Mouse (Mus musculus) hindbrain, postnatal 0 days (tissue): ENCODE results near the gene 4931429L15Rik. TPM values are rescaled to one million over a fixed set of nuclear protein-coding genes. Genes with fewer than 3 reads are reported as not detected.

Experiments
- ATAC-seq: fragments of 200-750 bp; cut with Nextera tagmentation; 2 replicates; pipeline ENCODE4 v1.8.0; 2017; ENCODE audit warnings: mild to moderate bottlenecking, moderate TSS enrichment, moderate library complexity
- DNase-seq: peaks from one replicate; pipeline ENCODE4 v3.0.0-alpha.2; 2015; ENCODE audit warnings: low spot score
- H3K27ac ChIP-seq: fragments of 300-500 bp; sonication (generic); 2 replicates; pipeline ENCODE4 v1.5.1; 2014; ENCODE audit warnings: mild to moderate bottlenecking
- H3K27me3 ChIP-seq: fragments of 300-500 bp; sonication (generic); 2 replicates; pipeline ENCODE4 v1.6.1; 2014; ENCODE audit warnings: low read length, mixed read lengths; ENCODE audit not compliant: insufficient read depth
- H3K36me3 ChIP-seq: fragments of 300-500 bp; sonication (generic); 2 replicates; pipeline ENCODE4 v1.6.1; 2014; ENCODE audit warnings: low read length, mixed read lengths; ENCODE audit not compliant: insufficient read depth
- H3K4me1 ChIP-seq: fragments of 300-500 bp; sonication (generic); 2 replicates; pipeline ENCODE4 v1.6.1; 2014; ENCODE audit warnings: antibody characterized with exemption, low read length, mixed read lengths; ENCODE audit not compliant: insufficient read depth
- H3K4me2 ChIP-seq: fragments of 300-500 bp; sonication (generic); 2 replicates; pipeline ENCODE4 v1.6.1; 2014; ENCODE audit warnings: low read depth, mild to moderate bottlenecking, low read length, moderate library complexity, mixed read lengths
- H3K4me3 ChIP-seq: fragments of 300-500 bp; sonication (generic); 2 replicates; pipeline ENCODE4 v1.5.1; 2014; ENCODE audit warnings: low read length
- H3K9ac ChIP-seq: fragments of 300-500 bp; sonication (generic); replicated peaks from 2 replicates; pipeline ENCODE4 v1.6.1; 2014; ENCODE audit warnings: mild to moderate bottlenecking, low read length, moderate library complexity, mixed read lengths
- H3K9me3 ChIP-seq: fragments of 300-500 bp; sonication (generic); 2 replicates; pipeline ENCODE4 v1.6.1; 2016; ENCODE audit warnings: low read length, mixed read lengths
- CTCF ChIP-seq: IDR thresholded peaks from 2 replicates; pipeline ENCODE4 v1.5.1; 2016; ENCODE audit warnings: antibody characterized with exemption, control low read depth, low read depth
- WGBS: fragments of 180-500 bp; shearing (Covaris S2); extraction: QIAGEN DNeasy Blood & Tissue Kit; methylation state at CpG from one replicate; pipeline ENCODE4 v1.1.7; 2014; 5-methylcytosine and 5-hydroxymethylcytosine counted together
- polyA plus RNA-seq: library from polyadenylated mRNA; unstranded; fragments of >200 nt; fragmentation: Nextera tagmentation; extraction: Ambion mirVana; gene quantifications from 2 replicates; pipeline ENCODE4 v1.2.1, GENCODE M21; 2015
- total RNA-seq: library from RNA; depleted of rRNA; stranded (reverse); fragments of >200 nt; gene quantifications from 2 replicates; pipeline ENCODE4 v1.2.3, GENCODE M21; 2014; rRNA removed

The 4931429L15Rik gene
- total and polyA plus RNA-seq, 2 experiments from 2014 or later: not detected

DNA sequence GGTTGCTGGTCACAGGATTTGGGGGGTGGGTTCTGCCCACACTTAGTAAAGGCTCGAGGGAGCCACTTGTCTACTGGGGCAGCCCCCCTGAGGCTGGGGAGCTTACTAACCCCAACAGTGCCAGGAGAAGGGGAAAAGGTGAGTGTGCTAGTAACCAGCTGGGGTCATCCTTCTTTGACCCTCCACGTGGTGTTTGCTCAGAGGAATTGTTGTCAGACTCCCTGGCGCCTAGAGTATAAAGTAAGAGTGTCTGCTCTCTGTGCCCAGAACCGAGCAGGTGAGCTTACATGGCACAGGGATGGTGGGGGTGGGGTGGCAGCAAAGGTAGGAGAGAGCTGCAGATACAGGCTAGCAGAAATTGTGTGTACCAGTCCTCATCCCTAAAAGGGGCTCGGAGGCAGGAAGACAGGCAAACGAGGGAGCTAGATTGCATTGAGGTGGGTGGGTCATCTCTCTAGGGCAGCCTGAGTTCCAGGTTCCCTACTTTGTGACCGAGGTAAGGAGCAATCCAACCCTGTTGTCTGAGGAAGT, 51.4 kb downstream of the 4931429L15Rik start, which contains the start of gene Apoa5:
TSS of gene Apoa5 (plus strand) at position 291 of the 531 bp plus-strand sequence.
- Histone ChIP-seq H3K9ac (no peak within 1 kb of the TSS), H3K27me3 (no peaks in the 10 kb centered on the region; the same call in 1 of the 2 replicates), H3K9me3 (no peaks in the 10 kb centered on the region), H3K27ac (no peak within 1 kb of the TSS), H3K4me2 (no peak within 1 kb of the TSS), H3K4me1 (no peaks in the 10 kb centered on the region), H3K36me3 (no peaks in the 10 kb centered on the region), H3K4me3 (no peak within 1 kb of the TSS)
- TF ChIP-seq CTCF: no peak
- WGBS: 57% methylated on average over 7 of the region's 7 CpGs
- DNase-seq: no peak
- ATAC-seq: no peak

DNA sequence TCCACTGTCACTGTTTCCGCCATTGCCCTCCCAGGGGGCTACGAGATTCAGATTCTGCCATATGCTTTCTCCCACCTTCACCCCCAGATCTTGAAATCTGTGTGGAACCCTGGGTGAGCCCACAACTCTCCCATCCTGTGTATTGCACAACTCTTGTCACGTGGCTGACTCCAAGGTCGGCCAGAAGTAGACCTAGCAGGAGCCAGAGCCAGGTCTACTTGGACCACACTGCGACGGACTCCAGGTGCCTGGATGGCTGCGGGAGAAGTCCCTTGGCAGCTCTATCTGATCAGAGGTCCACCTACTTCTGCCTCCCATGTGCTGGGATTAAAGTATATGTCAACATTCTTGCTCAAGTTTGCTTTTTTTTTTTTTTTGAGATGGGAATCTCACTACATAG, 58.7 kb downstream of the 4931429L15Rik start:
- Histone ChIP-seq H3K4me3 (no peak overlapping the region), H3K4me2 (no peak overlapping the region), H3K27ac (no peak overlapping the region), H3K36me3 (no peaks in the 10 kb centered on the region), H3K9me3 (no peaks in the 10 kb centered on the region), H3K27me3 (no peaks in the 10 kb centered on the region), H3K9ac (no peak overlapping the region), H3K4me1 (no peaks in the 10 kb centered on the region)
- TF ChIP-seq CTCF: no peak
- DNase-seq (no peak), ATAC-seq (no peak)
- WGBS: 88% methylated on average over 7 of the region's 7 CpGs

GRCm38 (mm10) chr9:46259111-46259510, 60.7 kb downstream of the 4931429L15Rik start:
- Histone ChIP-seq H3K9me3 (no peaks in the 10 kb centered on the region), H3K4me3 (no peak overlapping the region), H3K36me3 (no peaks in the 10 kb centered on the region), H3K9ac (no peak overlapping the region), H3K4me1 (no peaks in the 10 kb centered on the region), H3K27me3 (no peaks in the 10 kb centered on the region), H3K4me2 (no peak overlapping the region), H3K27ac (no peak overlapping the region)
- 92% methylated on average over 6 of the region's 6 CpGs for WGBS
- DNase-seq (no peak), ATAC-seq (no peak)
- TF ChIP-seq CTCF: no peak

DNA sequence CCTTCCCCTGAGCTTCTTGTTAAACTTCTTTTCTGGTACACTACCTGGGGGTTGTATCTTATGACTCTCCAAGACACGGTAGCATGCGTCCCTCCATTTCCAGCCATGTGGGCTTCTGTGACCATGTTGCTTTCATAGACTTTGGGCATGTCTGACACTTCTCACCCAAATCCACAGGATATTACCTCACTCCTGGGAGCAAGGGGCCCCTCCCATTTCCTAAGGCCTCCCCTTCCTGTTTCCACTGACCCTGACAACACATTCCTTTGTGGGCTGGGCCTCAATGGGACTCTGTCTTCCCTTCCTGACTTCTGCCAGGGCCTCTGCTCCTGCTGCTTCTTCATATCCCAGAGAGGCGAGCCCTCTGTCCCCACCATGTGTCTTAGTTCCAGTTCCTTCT, 62.2 kb downstream of the 4931429L15Rik start:
- DNase-seq: no peak
- Histone ChIP-seq H3K9ac (no peak overlapping the region), H3K36me3 (no peaks in the 10 kb centered on the region), H3K9me3 (no peaks in the 10 kb centered on the region), H3K4me2 (no peak overlapping the region), H3K4me1 (no peaks in the 10 kb centered on the region), H3K27ac (no peak overlapping the region), H3K27me3 (no peaks in the 10 kb centered on the region), H3K4me3 (no peak overlapping the region)
- 86% methylated on average over 3 of the region's 3 CpGs for WGBS
- TF ChIP-seq CTCF: no peak
- ATAC-seq: no peak

DNA sequence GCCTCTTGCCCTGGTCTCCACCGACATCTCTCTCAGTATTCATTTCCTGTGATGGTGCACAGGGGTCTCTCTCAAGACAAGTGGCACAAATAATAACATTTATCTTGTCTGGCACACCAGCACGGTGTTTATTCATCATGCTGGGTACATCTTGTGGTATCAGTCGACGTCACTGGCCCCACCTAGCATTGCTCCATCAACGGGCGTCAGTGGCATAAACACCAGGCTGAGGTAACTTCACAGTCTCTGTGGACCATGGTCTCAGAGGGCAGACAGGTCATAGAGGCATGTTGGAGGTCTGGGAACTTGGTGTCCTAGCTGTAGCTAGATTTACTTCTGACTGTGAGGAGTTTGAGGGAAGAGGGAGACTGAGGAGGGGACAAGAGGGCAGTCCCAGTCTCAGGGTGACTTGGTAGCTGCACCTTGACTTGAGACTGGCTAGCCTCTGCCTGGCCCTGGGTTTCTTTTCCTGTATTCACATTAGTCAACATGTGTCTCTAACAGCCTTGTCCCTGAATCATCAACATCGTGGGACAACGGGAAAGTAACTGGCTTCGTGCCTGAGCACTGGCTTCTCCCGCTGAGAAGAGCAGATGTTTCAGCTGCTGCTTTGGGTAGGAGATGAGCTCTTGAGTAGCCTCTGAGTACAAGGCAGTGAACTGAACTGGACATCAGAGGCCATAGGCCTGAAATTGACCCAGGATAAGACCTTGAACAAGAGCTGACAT, 63.0 kb downstream of the 4931429L15Rik start:
- Histone ChIP-seq H3K4me2 (no peak overlapping the region), H3K27me3 (no peaks in the 10 kb centered on the region), H3K9me3 (no peaks in the 10 kb centered on the region), H3K4me3 (no peak overlapping the region), H3K9ac (no peak overlapping the region), H3K36me3 (no peaks in the 10 kb centered on the region), H3K27ac (no peak overlapping the region), H3K4me1 (no peaks in the 10 kb centered on the region)
- DNase-seq: no peak
- no peak for TF ChIP-seq CTCF
- ATAC-seq: no peak
- WGBS: 80% methylated on average over 10 of the region's 10 CpGs

GRCm38 (mm10) chr9:46256177-46256576, 63.6 kb downstream of the 4931429L15Rik start:
- Histone ChIP-seq H3K27ac (no peak overlapping the region), H3K4me1 (no peaks in the 10 kb centered on the region), H3K4me3 (no peak overlapping the region), H3K4me2 (no peak overlapping the region), H3K36me3 (no peaks in the 10 kb centered on the region), H3K9ac (no peak overlapping the region), H3K27me3 (no peaks in the 10 kb centered on the region), H3K9me3 (no peaks in the 10 kb centered on the region)
- DNase-seq (no peak), ATAC-seq (no peak)
- 93% methylated on average over 7 of the region's 7 CpGs for WGBS
- no peak for TF ChIP-seq CTCF

Other genes with a start within 250 kb of the 4931429L15Rik start
- 1.6 TPM in 1 of 2 replicates, not detected in the other for gene Apoa1, start 91.4 kb downstream of the 4931429L15Rik start, total RNA-seq
- gene Apoa1, start 91.4 kb downstream of the 4931429L15Rik start, polyA plus RNA-seq: 3.4 and 4.5 TPM in 2 replicates
- gene Apoc3, start 84.3 kb downstream of the 4931429L15Rik start, total RNA-seq: not detected in 2 replicates
- gene Apoc3, start 84.3 kb downstream of the 4931429L15Rik start, polyA plus RNA-seq: not detected in 2 replicates
- not detected in 2 replicates for gene Apoa4, start 79.3 kb downstream of the 4931429L15Rik start, total RNA-seq
- not detected in 2 replicates for gene Apoa4, start 79.3 kb downstream of the 4931429L15Rik start, polyA plus RNA-seq
- gene Apoa5, start 51.4 kb downstream of the 4931429L15Rik start, total RNA-seq: 0.21 and 1.2 TPM in 2 replicates
- not detected in 2 replicates for gene Apoa5, start 51.4 kb downstream of the 4931429L15Rik start, polyA plus RNA-seq
- 20.0 and 43.1 TPM in 2 replicates for gene Zpr1, start 46.9 kb downstream of the 4931429L15Rik start, total RNA-seq
- 45.7 and 47.3 TPM in 2 replicates for gene Zpr1, start 46.9 kb downstream of the 4931429L15Rik start, polyA plus RNA-seq
- gene Bud13, start 37.0 kb downstream of the 4931429L15Rik start, total RNA-seq: 12.6 and 16.4 TPM in 2 replicates
- gene Bud13, start 37.0 kb downstream of the 4931429L15Rik start, polyA plus RNA-seq: 11.8 and 12.3 TPM in 2 replicates